Mouse (Mus musculus) embryonic facial prominence, embryonic 13.5 days (tissue): Measurements from ENCODE around the gene Usp1. TPM values are rescaled to one million over a fixed set of nuclear protein-coding genes. Genes with fewer than 3 reads are reported as not detected.
"Not testable (repeated sequence)": the region's sequence is repeated elsewhere in the genome, so short reads cannot be mapped to it uniquely, and the experiment has no call there.

Experiments
- ATAC-seq: fragments of 200-750 bp; cut with Nextera tagmentation; 2 replicates; pipeline ENCODE4 v1.8.0; 2017; ENCODE audit warnings: low read depth; ENCODE audit not compliant: insufficient number of reproducible peaks, insufficient read depth, low FRiP score, low TSS enrichment
- H3K27ac ChIP-seq: fragments of 300-500 bp; sonication (generic); 2 replicates; pipeline ENCODE4 v1.5.1; 2015; ENCODE audit warnings: moderate library complexity, mild to moderate bottlenecking, inconsistent platforms
- H3K27me3 ChIP-seq: fragments of 300-500 bp; sonication (generic); 2 replicates; pipeline ENCODE4 v1.6.1; 2015; ENCODE audit warnings: mild to moderate bottlenecking, inconsistent platforms
- H3K36me3 ChIP-seq: fragments of 300-500 bp; sonication (generic); 2 replicates; pipeline ENCODE4 v1.6.1; 2015; ENCODE audit warnings: mild to moderate bottlenecking, inconsistent platforms
- H3K4me1 ChIP-seq: fragments of 300-500 bp; sonication (generic); 2 replicates; pipeline ENCODE4 v1.6.1; 2015; ENCODE audit warnings: inconsistent platforms
- H3K4me2 ChIP-seq: fragments of 300-500 bp; sonication (generic); 2 replicates; pipeline ENCODE4 v1.6.1; 2015; ENCODE audit warnings: moderate library complexity, mild to moderate bottlenecking, inconsistent platforms
- H3K4me3 ChIP-seq: fragments of 300-500 bp; sonication (generic); 2 replicates; pipeline ENCODE4 v1.5.1; 2015; ENCODE audit warnings: mild to moderate bottlenecking, inconsistent platforms
- H3K9ac ChIP-seq: fragments of 300-500 bp; sonication (generic); 2 replicates; pipeline ENCODE4 v1.6.1; 2015; ENCODE audit warnings: mild to moderate bottlenecking, inconsistent platforms
- H3K9me3 ChIP-seq: fragments of 300-500 bp; sonication (generic); 2 replicates; pipeline ENCODE4 v1.6.1; 2016; ENCODE audit warnings: inconsistent platforms
- WGBS: fragments of 180-500 bp; shearing (Covaris S2); methylation state at CpG from one replicate; pipeline ENCODE4 v1.1.7; 2015; ENCODE audit warnings: mixed read lengths; 5-methylcytosine and 5-hydroxymethylcytosine counted together
- polyA plus RNA-seq: library from polyadenylated mRNA; unstranded; fragments of >200 nt; fragmentation: Nextera tagmentation; extraction: Ambion mirVana; gene quantifications from 2 replicates; pipeline ENCODE4 v1.2.1, GENCODE M21; 2015

Gene Usp1
- polyA plus RNA-seq, 1 experiment from 2014 or later, result 107 TPM

GRCm38 (mm10) chr4:98924906-98925178, 1.2 kb downstream of the Usp1 start:
- Histone ChIP-seq H3K9ac (peak overlapping the region; percentile 94), H3K9me3 (no peaks in the 10 kb centered on the region), H3K27me3 (no peaks in the 10 kb centered on the region), H3K4me1 (peaks cover 16% of the 10 kb centered on the region), H3K4me3 (peak overlapping the region; percentile 89), H3K4me2 (peak overlapping the region; percentile 73), H3K36me3 (peaks cover 7% of the 10 kb centered on the region; the same call in 1 of the 2 replicates), H3K27ac (peak overlapping the region; percentile 100; the same call in 1 of the 2 replicates)
- no peak for ATAC-seq
- WGBS, result 4% methylated on average over 2 of the region's 2 CpGs

GRCm38 (mm10) chr4:98925250-98925781, 1.7 kb downstream of the Usp1 start:
- H3K9me3 ChIP-seq, result no peaks in the 10 kb centered on the region
- WGBS, result 19% methylated on average over 6 of the region's 6 CpGs
- H3K4me3 ChIP-seq, result peak overlapping the region; percentile 89
- H3K4me1 ChIP-seq, result peaks cover 16% of the 10 kb centered on the region
- no peaks in the 10 kb centered on the region for H3K27me3 ChIP-seq
- H3K9ac ChIP-seq, result peak overlapping the region; percentile 94
- no peak overlapping the region for H3K27ac ChIP-seq
- H3K36me3 ChIP-seq, result peaks cover 11% of the 10 kb centered on the region
- no peak for ATAC-seq
- H3K4me2 ChIP-seq, result peak overlapping the region; percentile 73

DNA sequence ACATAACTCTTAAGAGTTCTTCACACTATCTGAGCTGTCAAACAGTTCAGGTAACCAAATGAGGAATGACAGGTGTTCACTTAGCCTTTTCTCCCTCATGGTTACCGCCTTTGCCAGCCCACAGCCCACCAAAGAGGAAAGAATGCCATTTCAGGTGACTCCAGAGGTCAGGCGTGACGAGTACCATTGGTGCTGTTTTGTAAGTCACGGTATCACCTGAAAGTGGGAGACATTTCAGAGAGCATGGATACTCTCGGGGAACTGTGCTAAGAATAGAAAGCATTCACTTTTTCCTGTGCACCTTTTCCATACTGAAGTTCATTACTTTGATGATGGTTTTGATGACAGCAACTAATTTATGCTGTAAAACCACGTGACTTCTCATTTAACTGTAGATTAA, 12.4 kb downstream of the Usp1 start:
- Histone ChIP-seq H3K4me2 (no peak overlapping the region), H3K4me3 (no peak overlapping the region), H3K9me3 (no peaks in the 10 kb centered on the region), H3K9ac (no peak overlapping the region), H3K36me3 (peaks cover 73% of the 10 kb centered on the region), H3K4me1 (no peaks in the 10 kb centered on the region), H3K27me3 (no peaks in the 10 kb centered on the region), H3K27ac (no peak overlapping the region)
- 83% methylated on average over 6 of the region's 6 CpGs for WGBS
- ATAC-seq, result no peak

- not testable (repeated sequence) for H3K4me3 ChIP-seq, H3K4me1 ChIP-seq, H3K27me3 ChIP-seq, H3K27ac ChIP-seq, ATAC-seq, H3K9me3 ChIP-seq, H3K9ac ChIP-seq, H3K4me2 ChIP-seq
- 84% methylated on average over 6 of the region's 6 CpGs for WGBS
- H3K36me3 ChIP-seq, result peaks cover 70% of the 10 kb centered on the region
These were observed 14.6 kb downstream of the Usp1 start for GRCm38 (mm10) chr4:98938210-98938609.

DNA sequence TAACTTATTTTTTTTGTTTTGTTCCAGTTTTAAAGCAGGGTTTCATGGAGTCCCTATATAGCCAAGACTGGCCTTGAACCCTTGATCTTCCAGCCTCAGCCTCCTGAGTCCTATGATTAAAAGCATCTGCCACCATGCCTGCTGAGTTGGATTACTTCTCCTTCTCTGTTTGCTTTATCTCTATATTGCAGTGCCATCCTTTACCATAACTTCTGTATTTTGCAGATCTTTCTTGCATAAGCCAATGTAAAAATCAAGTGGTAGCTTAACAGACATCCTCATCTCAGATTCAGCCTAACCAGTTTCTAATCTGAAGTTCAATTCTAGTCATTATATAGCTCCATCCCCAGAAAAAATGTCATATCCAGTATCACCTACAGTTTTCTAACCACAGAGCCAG, 27.0 kb downstream of the Usp1 start:
- no peak for ATAC-seq
- Histone ChIP-seq H3K27me3 (no peaks in the 10 kb centered on the region), H3K9me3 (no peaks in the 10 kb centered on the region)

GRCm38 (mm10) chr4:98955986-98956385, 32.4 kb downstream of the Usp1 start:
- peaks cover 65% of the 10 kb centered on the region for H3K36me3 ChIP-seq
- H3K4me1 ChIP-seq, result no peaks in the 10 kb centered on the region
- no peak overlapping the region for H3K4me3 ChIP-seq
- H3K27ac ChIP-seq, result no peak overlapping the region
- no peak for ATAC-seq
- WGBS, result 92% methylated on average over 8 of the region's 8 CpGs
- H3K9ac ChIP-seq, result no peak overlapping the region
- no peaks in the 10 kb centered on the region for H3K9me3 ChIP-seq
- no peak overlapping the region for H3K4me2 ChIP-seq
- H3K27me3 ChIP-seq, result no peaks in the 10 kb centered on the region

More for the DNA sequence above, 27.0 kb downstream of the Usp1 start:
- Histone ChIP-seq H3K36me3 (peaks cover 33% of the 10 kb centered on the region), H3K4me1 (no peaks in the 10 kb centered on the region), H3K4me2 (no peak overlapping the region), H3K27ac (no peak overlapping the region), H3K9ac (no peak overlapping the region), H3K4me3 (no peak overlapping the region)

GRCm38 (mm10) chr4:98960243-98960642, 36.6 kb downstream of the Usp1 start:
- 93% methylated on average over 3 of the region's 3 CpGs for WGBS
- no peaks in the 10 kb centered on the region for H3K4me1 ChIP-seq
- H3K9me3 ChIP-seq, result no peaks in the 10 kb centered on the region
- no peak overlapping the region for H3K27ac ChIP-seq
- H3K27me3 ChIP-seq, result no peaks in the 10 kb centered on the region
- H3K9ac ChIP-seq, result no peak overlapping the region
- peaks cover 71% of the 10 kb centered on the region for H3K36me3 ChIP-seq
- no peak overlapping the region for H3K4me2 ChIP-seq
- no peak overlapping the region for H3K4me3 ChIP-seq
- no peak for ATAC-seq

GRCm38 (mm10) chr4:98969946-98970345, 46.3 kb downstream of the Usp1 start:
- Histone ChIP-seq H3K4me1 (no peaks in the 10 kb centered on the region), H3K4me3 (no peak overlapping the region), H3K9me3 (no peaks in the 10 kb centered on the region), H3K27ac (no peak overlapping the region), H3K27me3 (no peaks in the 10 kb centered on the region), H3K4me2 (no peak overlapping the region), H3K9ac (no peak overlapping the region), H3K36me3 (peaks cover 74% of the 10 kb centered on the region)
- no peak for ATAC-seq
- 91% methylated on average over 3 of the region's 3 CpGs for WGBS

DNA sequence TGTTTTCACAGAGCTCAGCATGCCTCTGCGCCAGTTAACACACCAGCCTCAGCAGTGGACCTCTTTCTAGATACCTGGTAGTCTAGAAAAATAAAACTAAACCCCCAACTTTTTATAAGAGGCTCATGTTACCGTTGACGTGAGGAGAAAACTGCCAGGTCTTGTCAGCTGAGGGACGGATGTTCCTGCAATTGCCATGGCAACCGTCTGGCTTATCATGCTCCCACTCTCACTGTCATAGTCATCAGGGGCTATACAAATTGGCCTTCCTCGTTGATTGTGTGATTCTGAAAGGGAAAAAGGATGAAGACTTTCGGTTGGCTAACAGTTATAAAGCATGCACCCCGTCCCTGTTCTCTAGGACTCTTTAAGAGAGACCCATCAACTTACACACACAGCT, 52.1 kb downstream of the Usp1 start:
- peaks cover 3% of the 10 kb centered on the region; the same call in 1 of the 2 replicates for H3K4me1 ChIP-seq
- no peaks in the 10 kb centered on the region for H3K9me3 ChIP-seq
- no peak overlapping the region for H3K4me2 ChIP-seq
- no peak for ATAC-seq
- WGBS, result 66% methylated on average over 8 of the region's 8 CpGs
- H3K9ac ChIP-seq, result no peak overlapping the region
- no peak overlapping the region for H3K4me3 ChIP-seq
- no peak overlapping the region for H3K27ac ChIP-seq
- no peaks in the 10 kb centered on the region for H3K27me3 ChIP-seq
- H3K36me3 ChIP-seq, result peaks cover 59% of the 10 kb centered on the region

- WGBS, result 93% methylated on average over 2 of the region's 2 CpGs
- H3K9me3 ChIP-seq, H3K4me1 ChIP-seq, H3K4me3 ChIP-seq, H3K27me3 ChIP-seq, H3K9ac ChIP-seq, H3K27ac ChIP-seq, H3K4me2 ChIP-seq, ATAC-seq: not testable (repeated sequence)
- peaks cover 49% of the 10 kb centered on the region for H3K36me3 ChIP-seq
These were observed 54.7 kb downstream of the Usp1 start for GRCm38 (mm10) chr4:98978288-98978687.

GRCm38 (mm10) chr4:98978693-98979092, 55.1 kb downstream of the Usp1 start:
- Histone ChIP-seq H3K36me3 (peaks cover 51% of the 10 kb centered on the region), H3K9me3 (no peaks in the 10 kb centered on the region), H3K4me1 (peaks cover 3% of the 10 kb centered on the region; the same call in 1 of the 2 replicates), H3K27ac (no peak overlapping the region), H3K4me2 (no peak overlapping the region), H3K27me3 (no peaks in the 10 kb centered on the region), H3K4me3 (no peak overlapping the region), H3K9ac (no peak overlapping the region)
- ATAC-seq, result no peak
- 66% methylated on average over 2 of the region's 2 CpGs for WGBS

GRCm38 (mm10) chr4:98979976-98980375, 56.4 kb downstream of the Usp1 start:
- H3K9me3 ChIP-seq, H3K4me1 ChIP-seq, ATAC-seq, H3K9ac ChIP-seq, H3K4me3 ChIP-seq, H3K27ac ChIP-seq, H3K4me2 ChIP-seq, H3K27me3 ChIP-seq: not testable (repeated sequence)
- H3K36me3 ChIP-seq, result peaks cover 51% of the 10 kb centered on the region
- 65% methylated on average over 3 of the region's 3 CpGs for WGBS

- H3K9ac ChIP-seq, result no peak overlapping the region
- WGBS, result 65% methylated on average over 8 of the region's 8 CpGs
- H3K27ac ChIP-seq, result no peak overlapping the region
These were observed 61.1 kb downstream of the Usp1 start for GRCm38 (mm10) chr4:98984701-98985100.

More at GRCm38 (mm10) chr4:98984701-98985100, 61.1 kb downstream of the Usp1 start:
- no peaks in the 10 kb centered on the region for H3K9me3 ChIP-seq
- no peaks in the 10 kb centered on the region for H3K27me3 ChIP-seq
- H3K4me2 ChIP-seq, result no peak overlapping the region
- peaks cover 3% of the 10 kb centered on the region; the same call in 1 of the 2 replicates for H3K4me1 ChIP-seq
- H3K4me3 ChIP-seq, result no peak overlapping the region
- no peak for ATAC-seq
- H3K36me3 ChIP-seq, result peaks cover 58% of the 10 kb centered on the region
